8 mouse cellular contexts compared by ENCODE assay signal in the genomic region with DNA sequence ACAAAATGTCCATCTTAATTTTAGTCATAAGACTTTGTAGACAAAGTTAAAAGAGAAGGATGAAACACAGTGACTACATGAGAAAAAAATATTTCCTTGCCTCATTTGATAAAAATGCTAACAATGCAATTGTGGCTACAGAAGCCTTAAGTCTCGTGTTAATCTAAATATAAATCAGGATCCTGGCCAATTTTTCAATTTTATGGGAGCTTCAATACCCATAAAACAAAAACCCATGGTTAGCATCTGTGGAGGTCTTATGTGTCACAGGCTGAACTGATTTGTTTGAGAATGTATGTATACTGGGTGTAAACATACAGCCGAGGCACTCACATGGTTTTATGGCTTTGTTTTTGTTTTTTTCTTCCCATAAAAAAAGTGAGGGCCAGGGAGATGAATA. TPM values are rescaled to one million over a fixed set of nuclear protein-coding genes. Genes with fewer than 3 reads are reported as not detected.
DNase-seq lines count a peak whose midpoint lies in the region; ATAC-seq and TF ChIP-seq lines count a peak whose summit lies in the region.

No protein-coding gene starts in this region.

- DNase-seq in layer of hippocampus, adult 2 months (ENCODE audit: low spot score in 2 of 2): no peak
- DNase-seq in layer of hippocampus, postnatal 36 days: no peak
- DNase-seq in embryonic facial prominence, embryonic 11.5 days (ENCODE audit: low spot score): no peak
- no peak for DNase-seq in right cerebral cortex, postnatal 14 days
- DNase-seq in kidney, postnatal 14 days: no peak

- peak overlapping the region; percentile 88 for H3K27ac ChIP-seq in layer of hippocampus, adult 2 months
- peak overlapping the region; percentile 65 for H3K27ac ChIP-seq in embryonic facial prominence, embryonic 11.5 days (replicated peaks; ENCODE audit: low read depth, low read length)
- peak overlapping the region; percentile 98 for H3K27ac ChIP-seq in intestine, embryonic 16.5 days (ENCODE audit: low read length)
- peak overlapping the region; percentile 90 for H3K27ac ChIP-seq in neural tube, embryonic 14.5 days (ENCODE audit: low read depth, low read length)

- TF ChIP-seq CTCF in layer of hippocampus, adult 2 months (conservative IDR thresholded peaks at IDR 0.05): no peak

- H3K36me3 ChIP-seq in embryonic facial prominence, embryonic 11.5 days (replicated peaks; ENCODE audit: control insufficient read depth, insufficient read depth, low read depth, low read length): no peaks in the 10 kb centered on the region
- no peaks in the 10 kb centered on the region for H3K36me3 ChIP-seq in intestine, embryonic 16.5 days (ENCODE audit: control insufficient read depth, insufficient read depth, low read length)
- no peaks in the 10 kb centered on the region; the same call in 1 of the 2 replicates for H3K36me3 ChIP-seq in neural tube, embryonic 14.5 days (ENCODE audit: control insufficient read depth, insufficient read depth, low read length)

- peak overlapping the region; percentile 72 for H3K4me2 ChIP-seq in embryonic facial prominence, embryonic 11.5 days (ENCODE audit: low read depth, low read length)
- H3K4me2 ChIP-seq in intestine, embryonic 16.5 days (ENCODE audit: low read depth, low read length): peak overlapping the region; percentile 79
- peak overlapping the region; percentile 66 for H3K4me2 ChIP-seq in neural tube, embryonic 14.5 days (ENCODE audit: low read depth, low read length)

- H3K27me3 ChIP-seq in embryonic facial prominence, embryonic 11.5 days (ENCODE audit: control insufficient read depth, insufficient read depth, low read length): no peaks in the 10 kb centered on the region
- no peaks in the 10 kb centered on the region for H3K27me3 ChIP-seq in intestine, embryonic 16.5 days (replicated peaks; ENCODE audit: control insufficient read depth, insufficient read depth, low read length)
- no peaks in the 10 kb centered on the region for H3K27me3 ChIP-seq in neural tube, embryonic 14.5 days (ENCODE audit: control insufficient read depth, insufficient read depth, low read length)

- 47% methylated on average over 2 of the region's 2 CpGs for WGBS in embryonic facial prominence, embryonic 11.5 days
- WGBS in intestine, embryonic 16.5 days: 4% methylated on average over 2 of the region's 2 CpGs
- WGBS in neural tube, embryonic 14.5 days: 6% methylated on average over 2 of the region's 2 CpGs

- no peaks in the 10 kb centered on the region for H3K9me3 ChIP-seq in embryonic facial prominence, embryonic 11.5 days (replicated peaks; ENCODE audit: control insufficient read depth, low read length)
- no peaks in the 10 kb centered on the region for H3K9me3 ChIP-seq in intestine, embryonic 16.5 days (ENCODE audit: control insufficient read depth, low read length)
- no peaks in the 10 kb centered on the region for H3K9me3 ChIP-seq in neural tube, embryonic 14.5 days (ENCODE audit: control insufficient read depth, low read length)

- peak overlapping the region; percentile 71 for H3K9ac ChIP-seq in embryonic facial prominence, embryonic 11.5 days (replicated peaks; ENCODE audit: low read length)
- peak overlapping the region; percentile 99 for H3K9ac ChIP-seq in intestine, embryonic 16.5 days (ENCODE audit: low read depth, low read length)
- H3K9ac ChIP-seq in neural tube, embryonic 14.5 days (replicated peaks; ENCODE audit: low read depth, low read length): peak overlapping the region; percentile 89

- H3K4me1 ChIP-seq in embryonic facial prominence, embryonic 11.5 days (ENCODE audit: control insufficient read depth, insufficient read depth, low read length): no peaks in the 10 kb centered on the region
- H3K4me1 ChIP-seq in intestine, embryonic 16.5 days (ENCODE audit: control insufficient read depth, insufficient read depth, low read length): peaks cover 8% of the 10 kb centered on the region
- H3K4me1 ChIP-seq in neural tube, embryonic 14.5 days (ENCODE audit: control insufficient read depth, insufficient read depth, low read length): peaks cover 7% of the 10 kb centered on the region; the same call in 1 of the 2 replicates

- peak overlapping the region; percentile 80 for H3K4me3 ChIP-seq in layer of hippocampus, adult 2 months
- H3K4me3 ChIP-seq in embryonic facial prominence, embryonic 11.5 days (ENCODE audit: low read depth, low read length): peak overlapping the region; percentile 68
- H3K4me3 ChIP-seq in intestine, embryonic 16.5 days (ENCODE audit: low read length): peak overlapping the region; percentile 90
- H3K4me3 ChIP-seq in neural tube, embryonic 14.5 days (ENCODE audit: low read depth, low read length): peak overlapping the region; percentile 88

- no peak for ATAC-seq in embryonic facial prominence, embryonic 11.5 days (replicated peaks; ENCODE audit: insufficient number of reproducible peaks, low FRiP score, low TSS enrichment, low read depth)
- no peak for ATAC-seq in intestine, embryonic 16.5 days
- ATAC-seq in neural tube, embryonic 14.5 days (ENCODE audit: low read depth): peak; percentile 0; the same call in 1 of the 2 replicates
- no peak for ATAC-seq in activated CD4-positive, CD25-positive, alpha-beta regulatory T cell, adult 4 months

RNA-seq across cellular contexts. Expression of a gene that starts 0.7 kb away (rescaled TPM):
- total RNA-seq in layer of hippocampus, adult 2 months (2021): 10 to 100 TPM; 22.4 to 24.2 TPM
- 10 to 100 TPM; 27.7 to 29.8 TPM for total RNA-seq in layer of hippocampus, postnatal 36 days (2021)
- polyA plus RNA-seq in embryonic facial prominence, embryonic 11.5 days (2014; fragmentation: Nextera tagmentation; extraction: Ambion mirVana): 32.1 and 35.0 TPM in 2 replicates
- 49.1 and 53.0 TPM in 2 replicates for polyA plus RNA-seq in intestine, embryonic 16.5 days (2015; fragmentation: Nextera tagmentation; extraction: Ambion mirVana)
- 29.1 and 36.1 TPM in 2 replicates for polyA plus RNA-seq in neural tube, embryonic 14.5 days (2014; fragmentation: Nextera tagmentation; extraction: Ambion mirVana)
- under 1 TPM; 0.61 to 0.94 TPM for polyA plus RNA-seq in activated CD4-positive, CD25-positive, alpha-beta regulatory T cell, adult 4 months (2017; shearing (Covaris generic))

Comparison
In these comparisons a context has a peak if more than half of its experiments do, and no peak if none do; other contexts are left out.
1. RNA of a gene that starts 0.7 kb away (polyA plus RNA-seq): 49.1 to 53.0 TPM in intestine, embryonic 16.5 days, 32.1 to 35.0 TPM in embryonic facial prominence, embryonic 11.5 days and 29.1 to 36.1 TPM in neural tube, embryonic 14.5 days; 0.61 to 0.94 TPM in activated CD4-positive, CD25-positive, alpha-beta regulatory T cell, adult 4 months; every median in the first group is over 10 times any median in the second.
2. Peak in every context shown above with its lines, with median percentiles within 50 percentile points of each other: H3K27ac ChIP-seq, H3K4me3 ChIP-seq, H3K4me2 ChIP-seq and H3K9ac ChIP-seq.